Mouse (Mus musculus): ENCODE measurements around the gene Strn4. TPM values are rescaled to one million over a fixed set of nuclear protein-coding genes. Genes with fewer than 3 reads are reported as not detected.

Gene Strn4
- polyA plus RNA-seq, 1 experiment from 2014 or later: 149 TPM

DNA sequence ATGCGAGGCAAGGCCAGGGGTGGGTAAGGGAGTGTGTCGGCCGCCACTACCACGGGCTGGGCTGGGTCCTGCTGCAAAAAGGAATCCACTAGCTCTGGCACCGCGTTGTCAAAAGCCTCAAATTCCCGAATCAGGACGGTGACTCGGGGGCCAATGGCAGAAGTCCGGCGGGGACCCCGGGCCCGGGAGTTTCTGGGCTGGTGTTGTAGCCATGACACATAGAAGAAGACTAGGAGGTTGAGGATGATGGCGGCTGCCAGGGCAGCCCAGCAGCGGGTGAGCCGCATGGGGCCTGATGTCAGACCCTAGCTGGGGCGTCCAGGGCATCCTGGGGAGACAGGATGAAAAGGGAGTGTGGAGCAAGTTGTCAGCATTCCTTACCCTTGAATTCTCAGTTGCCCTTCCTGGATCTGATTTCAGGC is 4.0 kb upstream of the Strn4 start:
- H3K27ac ChIP-seq: no peak overlapping the region
- H3K4me2 ChIP-seq (replicated peaks): peak overlapping the region; percentile 96
- no peaks in the 10 kb centered on the region for H3K9me3 ChIP-seq
- H3K9ac ChIP-seq: peak overlapping the region; percentile 56
- H3K4me3 ChIP-seq: peak overlapping the region; percentile 48
- no peak for ATAC-seq (ENCODE audit: insufficient number of reproducible peaks, insufficient read depth, low FRiP score, low TSS enrichment)
- H3K4me1 ChIP-seq: peaks cover 27% of the 10 kb centered on the region
- H3K27me3 ChIP-seq: peaks cover 25% of the 10 kb centered on the region
- H3K36me3 ChIP-seq: peaks cover 32% of the 10 kb centered on the region
- 9% methylated on average over 17 of the region's 17 CpGs for WGBS

DNA sequence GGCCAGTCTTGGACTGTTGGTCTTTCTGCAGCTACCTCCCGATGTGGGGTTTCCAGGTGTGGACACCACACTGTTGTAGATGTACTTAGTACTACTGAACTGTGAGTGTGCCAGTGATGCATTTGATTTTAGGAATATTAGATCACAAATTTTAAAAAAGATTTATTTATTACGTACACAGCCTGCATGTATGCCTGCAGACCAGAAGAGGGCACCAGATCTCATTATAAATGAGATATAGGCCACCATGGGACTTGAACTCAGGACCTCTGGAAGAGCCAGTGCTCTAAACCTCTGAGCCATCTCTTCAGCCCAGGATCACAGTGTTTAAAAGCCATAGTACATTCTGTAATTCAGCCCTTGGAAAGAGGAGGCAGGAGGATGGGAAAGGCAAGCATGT is 3.2 kb upstream of the Strn4 start:
- Histone ChIP-seq H3K9me3 (no peaks in the 10 kb centered on the region), H3K4me1 (peaks cover 31% of the 10 kb centered on the region), H3K36me3 (peaks cover 29% of the 10 kb centered on the region), H3K27me3 (peaks cover 25% of the 10 kb centered on the region), H3K27ac (no peak overlapping the region), H3K4me2 (replicated peaks) (no peak overlapping the region), H3K9ac (no peak overlapping the region), H3K4me3 (no peak overlapping the region)
- ATAC-seq (ENCODE audit: insufficient number of reproducible peaks, insufficient read depth, low FRiP score, low TSS enrichment): no peak
- WGBS: 71% methylated on average over 2 of the region's 2 CpGs

DNA sequence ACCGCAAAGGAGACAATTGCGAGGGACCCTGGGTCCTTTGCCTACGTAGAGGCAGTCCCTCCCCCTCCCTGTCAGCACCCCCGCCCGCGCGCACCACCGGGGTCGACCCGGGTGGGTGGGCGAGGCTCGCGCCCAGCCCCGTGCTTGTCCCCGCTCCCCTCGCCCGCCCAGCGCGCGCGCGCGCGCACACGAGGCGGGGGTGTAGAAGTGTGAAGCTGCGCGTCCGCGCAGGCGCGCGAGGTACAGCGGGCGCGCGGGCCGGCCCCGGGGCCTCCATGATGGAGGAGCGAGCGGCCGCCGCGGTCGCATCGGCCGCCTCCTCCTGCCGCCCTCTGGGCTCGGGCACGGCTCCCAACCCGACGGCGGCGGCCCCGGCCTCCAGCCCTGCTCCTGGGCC is 387 bp downstream of the Strn4 start:
- Histone ChIP-seq H3K27me3 (peaks cover 15% of the 10 kb centered on the region), H3K9ac (peak overlapping the region; percentile 100), H3K36me3 (peaks cover 13% of the 10 kb centered on the region; the same call in 1 of the 2 replicates), H3K4me3 (peak overlapping the region; percentile 95), H3K9me3 (no peaks in the 10 kb centered on the region), H3K4me1 (peaks cover 55% of the 10 kb centered on the region), H3K4me2 (replicated peaks) (peak overlapping the region; percentile 93), H3K27ac (peak overlapping the region; percentile 99)
- under 1% methylated on average over 37 of the region's 55 CpGs for WGBS
- ATAC-seq (ENCODE audit: insufficient number of reproducible peaks, insufficient read depth, low FRiP score, low TSS enrichment): peak; percentile 48

DNA sequence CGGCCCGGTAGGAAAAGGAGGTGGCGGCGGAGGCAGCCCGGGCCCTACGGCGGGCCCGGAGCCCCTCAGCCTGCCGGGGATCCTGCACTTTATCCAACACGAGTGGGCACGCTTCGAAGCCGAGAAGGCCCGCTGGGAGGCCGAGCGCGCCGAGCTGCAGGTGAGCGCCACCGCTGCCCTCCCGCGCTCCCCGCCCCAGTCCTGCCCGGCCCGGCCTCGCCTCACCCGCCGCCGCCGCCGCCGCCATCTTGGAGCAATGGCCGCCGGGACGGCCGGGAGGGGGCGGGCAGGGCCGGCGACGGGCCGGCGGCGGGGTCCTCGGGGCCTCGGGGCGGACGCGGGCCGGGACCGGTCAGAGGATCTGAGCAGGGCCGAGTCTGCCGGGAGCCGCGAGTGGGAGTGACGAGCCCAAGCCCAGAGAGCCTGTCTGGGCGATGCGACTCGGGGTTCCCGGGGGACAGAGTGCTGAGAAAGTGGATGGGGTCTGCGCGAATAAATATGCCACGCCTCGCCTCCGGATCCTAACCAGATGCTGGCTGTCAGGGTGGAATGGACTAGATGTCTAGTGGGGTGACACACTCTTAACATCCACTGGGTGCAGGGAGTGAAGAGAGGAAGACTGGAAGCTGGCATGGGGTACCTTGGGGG is 910 bp downstream of the Strn4 start, which contains the start of gene Fkrp:
Gene Fkrp (minus strand): TSS at position 258 of the 648 bp plus-strand sequence.
- under 1% methylated on average over 62 of the region's 64 CpGs for WGBS
- Histone ChIP-seq H3K4me1 (peaks cover 55% of the 10 kb centered on the region), H3K9me3 (no peaks in the 10 kb centered on the region), H3K27ac (peak within 1 kb of the TSS; percentile 99), H3K27me3 (peaks cover 11% of the 10 kb centered on the region), H3K4me2 (replicated peaks) (peak within 1 kb of the TSS; percentile 93), H3K4me3 (peak within 1 kb of the TSS; percentile 95), H3K9ac (peak within 1 kb of the TSS; percentile 100), H3K36me3 (peaks cover 13% of the 10 kb centered on the region; the same call in 1 of the 2 replicates)
- ATAC-seq (ENCODE audit: insufficient number of reproducible peaks, insufficient read depth, low FRiP score, low TSS enrichment): peak; percentile 16; the same call in 1 of the 2 replicates

DNA sequence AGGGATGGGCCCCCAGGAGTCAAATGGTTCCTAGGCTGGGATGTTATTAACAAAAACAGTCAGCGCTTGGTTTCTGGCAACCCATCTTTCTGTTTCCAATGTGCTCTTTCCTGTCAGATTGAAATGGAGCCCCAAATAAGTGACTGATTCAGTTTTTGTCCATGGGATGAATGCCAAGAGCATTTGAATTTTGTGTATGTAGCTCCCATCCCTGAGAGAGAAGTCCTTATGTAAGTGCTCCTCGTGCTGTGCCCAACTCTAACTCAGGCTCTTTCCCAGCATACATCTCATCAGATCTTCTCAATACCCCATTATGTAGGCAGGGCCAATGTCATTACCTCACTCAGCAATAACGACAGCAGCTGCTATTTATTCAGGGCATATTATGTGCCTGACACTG is 2.0 kb downstream of the Strn4 start:
- H3K36me3 ChIP-seq: peaks cover 18% of the 10 kb centered on the region; the same call in 1 of the 2 replicates

DNA sequence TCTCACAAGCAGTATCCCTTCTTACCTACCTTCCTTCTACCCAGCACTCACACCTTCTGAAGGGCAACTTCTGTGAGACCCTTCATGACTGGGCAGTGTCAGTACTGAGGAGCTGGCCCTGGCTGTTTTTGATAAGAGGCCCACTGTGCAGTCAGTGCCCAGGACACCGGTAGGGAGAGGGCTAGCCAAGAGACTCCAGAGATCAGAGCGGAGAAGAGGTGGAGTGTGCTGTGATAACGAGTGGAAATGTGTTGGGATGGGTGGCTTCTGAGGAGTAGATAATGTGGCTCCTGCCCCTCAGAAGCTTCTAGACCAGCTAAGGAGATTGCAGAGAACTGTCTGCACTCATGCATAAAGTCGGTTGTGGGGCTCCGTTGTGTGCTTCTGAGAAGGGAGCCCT is 4.1 kb downstream of the Strn4 start:
- Histone ChIP-seq H3K4me1 (peaks cover 51% of the 10 kb centered on the region), H3K9ac (no peak overlapping the region), H3K4me3 (no peak overlapping the region), H3K27me3 (no peaks in the 10 kb centered on the region), H3K4me2 (replicated peaks) (no peak overlapping the region), H3K27ac (no peak overlapping the region), H3K9me3 (no peaks in the 10 kb centered on the region), H3K36me3 (peaks cover 22% of the 10 kb centered on the region)
- 84% methylated on average over 5 of the region's 5 CpGs for WGBS
- no peak for ATAC-seq (ENCODE audit: insufficient number of reproducible peaks, insufficient read depth, low FRiP score, low TSS enrichment)

More for the DNA sequence above, 2.0 kb downstream of the Strn4 start:
- Histone ChIP-seq H3K9me3 (no peaks in the 10 kb centered on the region), H3K27ac (no peak overlapping the region), H3K9ac (peak overlapping the region; percentile 100), H3K4me3 (peak overlapping the region; percentile 95), H3K27me3 (peaks cover under 1% of the 10 kb centered on the region; the same call in 1 of the 2 replicates), H3K4me1 (peaks cover 51% of the 10 kb centered on the region), H3K4me2 (replicated peaks) (peak overlapping the region; percentile 93)
- 47% methylated on average over 3 of the region's 3 CpGs for WGBS
- ATAC-seq (ENCODE audit: insufficient number of reproducible peaks, insufficient read depth, low FRiP score, low TSS enrichment): no peak

DNA sequence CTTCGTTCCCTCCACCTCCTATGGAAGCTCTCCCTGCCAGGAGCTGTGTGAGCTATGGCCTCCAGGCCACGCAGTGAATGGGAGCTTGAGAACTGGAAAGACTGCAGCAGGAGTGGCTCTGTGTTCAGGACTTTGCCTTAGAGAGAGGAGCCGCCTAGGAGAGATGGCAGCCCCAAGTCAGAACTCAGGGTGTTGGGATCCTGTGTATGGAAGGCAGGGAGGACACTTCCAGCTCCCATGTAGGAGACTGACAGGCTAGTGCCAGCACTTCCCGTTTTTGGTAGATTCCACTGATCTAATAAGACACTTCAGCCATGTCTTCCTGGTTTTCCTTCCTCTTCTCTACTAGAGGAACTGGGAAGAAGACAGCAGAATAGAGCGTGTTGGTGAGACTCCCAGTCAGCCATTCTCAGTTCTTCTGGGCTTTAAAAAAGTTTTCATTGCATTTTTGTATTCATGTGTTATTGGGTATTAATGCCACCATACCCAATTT is 4.6 kb downstream of the Strn4 start:
- H3K4me1 ChIP-seq: peaks cover 47% of the 10 kb centered on the region
- no peak for ATAC-seq (ENCODE audit: insufficient number of reproducible peaks, insufficient read depth, low FRiP score, low TSS enrichment)

DNA sequence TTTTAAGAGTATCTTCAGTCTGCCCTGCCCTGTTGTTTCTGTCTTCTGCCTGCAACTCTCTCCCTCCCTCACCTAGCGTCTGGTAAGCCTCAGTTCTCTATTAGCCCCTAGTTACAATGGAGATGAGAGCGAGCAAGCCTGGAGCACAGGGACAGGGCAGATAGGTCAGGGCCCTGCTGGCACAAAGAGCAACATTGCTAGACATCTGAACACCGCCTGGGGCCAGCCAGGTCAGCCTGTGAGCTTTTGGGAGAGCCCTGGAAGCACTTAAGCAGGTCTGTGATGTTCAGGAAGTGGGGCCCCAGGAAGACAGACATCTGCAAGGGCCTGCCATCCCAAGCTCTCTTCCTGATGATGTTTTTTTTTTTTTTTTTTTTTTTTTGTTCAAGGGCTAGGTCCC is 5.4 kb downstream of the Strn4 start:
- no peaks in the 10 kb centered on the region for H3K27me3 ChIP-seq
- peaks cover 44% of the 10 kb centered on the region for H3K4me1 ChIP-seq
- peak overlapping the region; percentile 42 for H3K9ac ChIP-seq
- no peaks in the 10 kb centered on the region for H3K9me3 ChIP-seq
- no peak overlapping the region for H3K4me3 ChIP-seq
- 11% methylated on average over 3 of the region's 3 CpGs for WGBS
- ATAC-seq (ENCODE audit: insufficient number of reproducible peaks, insufficient read depth, low FRiP score, low TSS enrichment): no peak
- no peak overlapping the region for H3K4me2 ChIP-seq (replicated peaks)
- peaks cover 32% of the 10 kb centered on the region for H3K36me3 ChIP-seq
- 0 out of 2 replicates have a peak overlapping the region, but pooled peaks have one; percentile 36 for H3K27ac ChIP-seq

More for the DNA sequence above, 4.6 kb downstream of the Strn4 start:
- no peak overlapping the region for H3K4me3 ChIP-seq
- no peak overlapping the region for H3K4me2 ChIP-seq (replicated peaks)
- peaks cover 24% of the 10 kb centered on the region for H3K36me3 ChIP-seq
- H3K9ac ChIP-seq: no peak overlapping the region
- H3K27ac ChIP-seq: no peak overlapping the region
- 58% methylated on average over 5 of the region's 5 CpGs for WGBS
- no peaks in the 10 kb centered on the region for H3K9me3 ChIP-seq
- H3K27me3 ChIP-seq: no peaks in the 10 kb centered on the region

DNA sequence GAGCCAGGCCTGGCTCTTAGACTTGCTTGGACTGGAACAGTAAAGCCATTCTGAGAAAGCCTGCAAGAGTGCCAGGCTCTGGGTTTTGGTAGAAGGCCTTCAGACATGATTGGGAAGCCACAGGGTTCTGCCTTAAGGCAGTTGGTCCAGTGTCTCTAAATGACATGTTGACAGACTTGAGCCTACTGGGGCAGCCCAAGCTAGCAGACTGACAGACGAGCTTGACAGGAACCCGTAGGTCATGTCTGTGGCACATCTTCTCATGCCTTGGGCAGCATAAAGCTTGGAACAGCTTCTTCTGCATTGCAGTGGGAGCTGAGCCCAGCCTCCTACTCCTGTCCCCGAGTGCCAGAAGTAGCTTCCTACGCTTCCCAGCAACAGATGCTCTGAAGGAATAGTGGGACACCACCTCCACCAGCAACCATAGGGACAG is 6.0 kb downstream of the Strn4 start:
- Histone ChIP-seq H3K4me3 (no peak overlapping the region), H3K36me3 (peaks cover 38% of the 10 kb centered on the region), H3K4me1 (peaks cover 46% of the 10 kb centered on the region), H3K27ac (no peak overlapping the region), H3K9ac (no peak overlapping the region), H3K4me2 (replicated peaks) (no peak overlapping the region), H3K27me3 (no peaks in the 10 kb centered on the region), H3K9me3 (no peaks in the 10 kb centered on the region)
- ATAC-seq (ENCODE audit: insufficient number of reproducible peaks, insufficient read depth, low FRiP score, low TSS enrichment): no peak
- 53% methylated on average over 4 of the region's 4 CpGs for WGBS

DNA sequence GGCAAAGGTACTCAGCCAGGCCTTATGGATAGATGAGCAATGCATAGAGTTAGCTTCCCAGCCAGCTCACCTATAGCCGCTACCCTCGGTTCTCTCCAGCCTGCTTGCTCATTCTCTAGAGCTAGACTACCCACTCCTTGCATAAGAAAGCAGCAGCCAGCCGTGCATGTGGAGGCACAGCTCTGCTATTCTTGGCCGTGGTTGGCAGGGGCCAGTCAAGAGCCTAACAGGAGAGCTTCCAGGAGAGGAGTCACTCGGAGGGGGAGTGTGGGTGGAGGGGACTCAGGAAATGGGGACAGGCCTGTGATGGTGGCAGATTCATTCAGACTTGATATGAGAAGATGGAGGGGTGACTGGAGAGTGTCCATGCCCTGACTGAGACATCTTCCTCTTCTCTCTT is 8.0 kb downstream of the Strn4 start:
- H3K36me3 ChIP-seq: peaks cover 57% of the 10 kb centered on the region
- H3K9ac ChIP-seq: no peak overlapping the region
- no peaks in the 10 kb centered on the region for H3K9me3 ChIP-seq
- no peaks in the 10 kb centered on the region for H3K27me3 ChIP-seq
- 83% methylated on average over 5 of the region's 5 CpGs for WGBS
- ATAC-seq (ENCODE audit: insufficient number of reproducible peaks, insufficient read depth, low FRiP score, low TSS enrichment): no peak
- H3K4me1 ChIP-seq: peaks cover 31% of the 10 kb centered on the region
- H3K27ac ChIP-seq: no peak overlapping the region
- no peak overlapping the region for H3K4me3 ChIP-seq
- no peak overlapping the region for H3K4me2 ChIP-seq (replicated peaks)

DNA sequence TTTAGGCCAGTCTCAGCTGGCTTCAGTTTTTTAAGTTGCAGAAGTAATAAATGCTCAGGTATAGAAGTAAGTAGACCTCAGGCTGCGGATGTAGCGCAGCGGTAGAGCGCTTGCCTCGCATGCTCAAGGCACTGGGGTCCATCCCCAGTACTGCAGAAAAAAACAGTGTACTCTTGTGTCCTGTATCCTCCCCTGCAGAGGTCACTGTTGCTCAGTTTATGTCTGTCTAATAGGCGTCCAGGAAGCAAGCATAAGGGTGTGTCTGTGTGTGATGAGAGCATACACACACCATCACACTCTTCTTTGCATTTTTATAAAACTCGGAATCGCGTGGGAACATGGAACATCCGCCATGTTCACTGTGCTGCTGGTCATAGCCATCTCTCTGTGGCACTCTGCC is 10.1 kb downstream of the Strn4 start:
- ATAC-seq (ENCODE audit: insufficient number of reproducible peaks, insufficient read depth, low FRiP score, low TSS enrichment): no peak
- H3K36me3 ChIP-seq: peaks cover 77% of the 10 kb centered on the region
- no peak overlapping the region for H3K27ac ChIP-seq
- H3K9ac ChIP-seq: no peak overlapping the region
- H3K4me3 ChIP-seq: no peak overlapping the region
- 81% methylated on average over 10 of the region's 10 CpGs for WGBS
- no peak overlapping the region for H3K4me2 ChIP-seq (replicated peaks)
- no peaks in the 10 kb centered on the region for H3K27me3 ChIP-seq
- H3K9me3 ChIP-seq: no peaks in the 10 kb centered on the region
- H3K4me1 ChIP-seq: peaks cover 14% of the 10 kb centered on the region

DNA sequence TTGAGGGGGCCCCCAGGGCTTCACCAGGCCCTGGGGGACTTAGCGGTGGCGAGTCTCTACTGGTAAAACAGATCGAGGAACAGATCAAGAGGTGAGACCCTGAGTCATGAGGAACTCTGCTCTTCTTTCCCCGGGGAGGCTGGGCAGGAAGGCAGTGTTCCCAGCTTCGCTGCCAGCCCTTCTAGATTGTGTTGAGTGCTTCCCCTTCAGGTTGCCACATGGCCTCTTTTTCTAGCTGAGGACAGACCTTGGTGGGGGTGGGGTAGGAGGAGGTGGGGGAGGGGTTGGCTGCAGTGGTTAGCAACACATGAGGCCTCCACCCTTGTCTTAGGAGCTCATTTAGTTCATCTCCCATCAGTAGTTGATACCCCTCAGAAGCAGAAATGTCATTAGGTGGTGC is 10.9 kb downstream of the Strn4 start:
- H3K36me3 ChIP-seq: peaks cover 85% of the 10 kb centered on the region
- ATAC-seq (ENCODE audit: insufficient number of reproducible peaks, insufficient read depth, low FRiP score, low TSS enrichment): no peak

More for the DNA sequence above, 10.9 kb downstream of the Strn4 start:
- no peak overlapping the region for H3K4me2 ChIP-seq (replicated peaks)
- no peaks in the 10 kb centered on the region for H3K27me3 ChIP-seq
- no peak overlapping the region for H3K27ac ChIP-seq
- peaks cover 7% of the 10 kb centered on the region; the same call in 1 of the 2 replicates for H3K4me1 ChIP-seq
- no peak overlapping the region for H3K9ac ChIP-seq
- 75% methylated on average over 5 of the region's 5 CpGs for WGBS
- H3K9me3 ChIP-seq: no peaks in the 10 kb centered on the region
- no peak overlapping the region for H3K4me3 ChIP-seq

Measured in embryonic facial prominence, embryonic 12.5 days (tissue).